14 mouse cellular contexts compared by ENCODE assay signal in the genomic region with DNA sequence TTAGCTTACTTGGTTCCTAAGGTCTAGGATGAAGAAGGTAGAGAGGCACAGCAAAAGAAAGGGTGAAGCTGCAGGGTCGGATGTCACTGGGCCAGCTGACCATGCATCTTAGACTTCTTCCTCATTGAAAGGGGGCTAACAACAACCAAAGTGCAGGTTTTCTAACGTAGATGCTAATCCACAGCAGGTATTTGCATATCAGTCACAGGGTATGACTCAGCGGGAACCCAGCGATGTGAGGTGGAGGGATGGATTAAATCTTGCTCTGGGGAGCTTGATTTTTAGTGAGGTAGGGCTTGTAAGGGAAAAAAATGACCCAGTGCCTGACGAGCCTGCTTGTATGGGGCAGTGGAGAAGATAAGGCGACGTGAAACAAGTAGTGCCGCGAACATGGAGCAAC. TPM values are rescaled to one million over a fixed set of nuclear protein-coding genes. Genes with fewer than 3 reads are reported as not detected.
A peak's percentile ranks its signal among the peaks of the same experiment; 100 is the strongest.
DNase-seq lines count a peak whose midpoint lies in the region; ATAC-seq lines count a peak whose summit lies in the region.
"Had no signal": no experiment of that assay in that cellular context is flagged by ENCODE, and none has a peak within 500 bp of the region (broad histone marks: within the 10 kb centered on the region; RNA-seq: fewer than 3 reads in every experiment).

No protein-coding gene starts in this region.

- no peak for ATAC-seq in heart, embryonic 16.5 days (replicated peaks; ENCODE audit: extremely low read depth, insufficient read depth, low FRiP score)
- no peak for ATAC-seq in midbrain, embryonic 15.5 days (replicated peaks)
- ATAC-seq in hindbrain, embryonic 16.5 days, result no peak
- no peak for ATAC-seq in stomach, embryonic 15.5 days (ENCODE audit: insufficient read depth, low FRiP score, low read depth)
- ATAC-seq: forebrain, embryonic 14.5 days had no signal

- peak overlapping the region; percentile 51 for H3K9ac ChIP-seq in heart, embryonic 16.5 days (ENCODE audit: low read length)
- H3K9ac ChIP-seq in midbrain, embryonic 15.5 days, result no peak overlapping the region
- H3K9ac ChIP-seq in hindbrain, embryonic 16.5 days (ENCODE audit: low read depth, low read length), result no peak overlapping the region
- no peak overlapping the region for H3K9ac ChIP-seq in stomach, embryonic 15.5 days

- H3K4me2 ChIP-seq in heart, embryonic 16.5 days (ENCODE audit: low read depth, low read length), result peak overlapping the region; percentile 65
- H3K4me2 ChIP-seq in midbrain, embryonic 15.5 days, result 0 out of 2 replicates have a peak overlapping the region, but pooled peaks have one; percentile 3
- H3K4me2 ChIP-seq in hindbrain, embryonic 16.5 days (ENCODE audit: low read length), result peak overlapping the region; percentile 23; the same call in 1 of the 2 replicates
- peak overlapping the region; percentile 48 for H3K4me2 ChIP-seq in stomach, embryonic 15.5 days

- H3K27ac ChIP-seq in heart, embryonic 16.5 days (ENCODE audit: low read length), result peak overlapping the region; percentile 86
- H3K27ac ChIP-seq in midbrain, embryonic 15.5 days, result no peak overlapping the region
- no peak overlapping the region for H3K27ac ChIP-seq in midbrain, embryonic 10.5 days (replicated peaks)
- no peak overlapping the region for H3K27ac ChIP-seq in hindbrain, embryonic 16.5 days (ENCODE audit: low read depth, low read length)
- H3K27ac ChIP-seq in stomach, embryonic 15.5 days, result peak overlapping the region; percentile 46; the same call in 1 of the 2 replicates

- intact Hi-C loops in heart, postnatal 25 days (cut with DNase I), result no loop called here

- H3K4me1 ChIP-seq in heart, embryonic 16.5 days (ENCODE audit: control insufficient read depth, insufficient read depth, low read length), result peaks cover 5% of the 10 kb centered on the region
- H3K4me1 ChIP-seq in midbrain, embryonic 15.5 days, result peaks cover 3% of the 10 kb centered on the region; the same call in 1 of the 2 replicates
- peaks cover 12% of the 10 kb centered on the region for H3K4me1 ChIP-seq in midbrain, embryonic 10.5 days
- peaks cover 2% of the 10 kb centered on the region; the same call in 1 of the 2 replicates for H3K4me1 ChIP-seq in hindbrain, embryonic 16.5 days (ENCODE audit: control insufficient read depth, insufficient read depth, low read depth, low read length)
- peaks cover 11% of the 10 kb centered on the region; the same call in 1 of the 2 replicates for H3K4me1 ChIP-seq in stomach, embryonic 15.5 days

- no peaks in the 10 kb centered on the region for H3K9me3 ChIP-seq in heart, embryonic 16.5 days (replicated peaks; ENCODE audit: control insufficient read depth, low read length)
- no peaks in the 10 kb centered on the region for H3K9me3 ChIP-seq in midbrain, embryonic 15.5 days
- no peaks in the 10 kb centered on the region for H3K9me3 ChIP-seq in midbrain, embryonic 10.5 days (replicated peaks)
- H3K9me3 ChIP-seq in hindbrain, embryonic 16.5 days (ENCODE audit: control insufficient read depth, low read length), result no peaks in the 10 kb centered on the region
- no peaks in the 10 kb centered on the region for H3K9me3 ChIP-seq in stomach, embryonic 15.5 days
- H3K9me3 ChIP-seq: G1E had no signal

- WGBS in heart, embryonic 16.5 days, result 12% methylated on average over 9 of the region's 9 CpGs
- WGBS in midbrain, embryonic 15.5 days, result 11% methylated on average over 9 of the region's 9 CpGs
- 12% methylated on average over 9 of the region's 9 CpGs for WGBS in midbrain, embryonic 10.5 days
- 20% methylated on average over 9 of the region's 9 CpGs for WGBS in hindbrain, embryonic 16.5 days
- 12% methylated on average over 9 of the region's 9 CpGs for WGBS in stomach, embryonic 15.5 days

- H3K4me3 ChIP-seq in heart, embryonic 16.5 days (ENCODE audit: low read length), result peak overlapping the region; percentile 32
- no peak overlapping the region for H3K4me3 ChIP-seq in midbrain, embryonic 15.5 days
- no peak overlapping the region for H3K4me3 ChIP-seq in midbrain, embryonic 10.5 days
- no peak overlapping the region for H3K4me3 ChIP-seq in hindbrain, embryonic 16.5 days (ENCODE audit: low read length)
- H3K4me3 ChIP-seq in stomach, embryonic 15.5 days (replicated peaks), result 0 out of 2 replicates have a peak overlapping the region, but pooled peaks have one; percentile 1

- H3K36me3 ChIP-seq in heart, embryonic 16.5 days (ENCODE audit: control insufficient read depth, insufficient read depth), result no peaks in the 10 kb centered on the region
- no peaks in the 10 kb centered on the region for H3K36me3 ChIP-seq in midbrain, embryonic 15.5 days (replicated peaks)
- H3K36me3 ChIP-seq in midbrain, embryonic 10.5 days, result no peaks in the 10 kb centered on the region
- no peaks in the 10 kb centered on the region for H3K36me3 ChIP-seq in hindbrain, embryonic 16.5 days (ENCODE audit: control insufficient read depth, insufficient read depth, low read length)
- no peaks in the 10 kb centered on the region for H3K36me3 ChIP-seq in stomach, embryonic 15.5 days
- H3K36me3 ChIP-seq: G1E had no signal

- DNase-seq in heart, postnatal 25 days (ENCODE audit: low spot score), result no peak
- DNase-seq in midbrain, embryonic 10.5 days (ENCODE audit: low spot score), result no peak
- DNase-seq in right cerebral cortex, postnatal 36 days (ENCODE audit: low spot score in 2 of 2), result no peak
- no peak for DNase-seq in thymus, postnatal 14 days
- DNase-seq: adrenal gland, postnatal 10 days; cerebellum, adult 9-11 months; kidney, postnatal 36 days; lung, postnatal 10 days had no signal

- no peaks in the 10 kb centered on the region for H3K27me3 ChIP-seq in heart, embryonic 16.5 days (ENCODE audit: control insufficient read depth, insufficient read depth, low read length)
- 0 out of 2 replicates have a peak, but pooled peaks cover 10% of the 10 kb centered on the region for H3K27me3 ChIP-seq in midbrain, embryonic 15.5 days (replicated peaks)
- H3K27me3 ChIP-seq in midbrain, embryonic 10.5 days (ENCODE audit: low read depth, poor library complexity, severe bottlenecking), result peaks cover 48% of the 10 kb centered on the region
- H3K27me3 ChIP-seq in hindbrain, embryonic 16.5 days (replicated peaks; ENCODE audit: control insufficient read depth, insufficient read depth, low read length), result peaks cover 4% of the 10 kb centered on the region
- no peaks in the 10 kb centered on the region for H3K27me3 ChIP-seq in stomach, embryonic 15.5 days (replicated peaks)

RNA-seq across cellular contexts. Expression of a gene that starts 9.5 kb away (rescaled TPM):
- polyA plus RNA-seq in heart, embryonic 16.5 days (2015; fragmentation: Nextera tagmentation; extraction: Ambion mirVana), result 59.0 and 66.7 TPM in 2 replicates
- total RNA-seq in heart, postnatal 25 days (2021), result 10 to 100 TPM; 64.3 to 67.1 TPM
- polyA plus RNA-seq in midbrain, embryonic 15.5 days (2015; fragmentation: Nextera tagmentation; extraction: Ambion mirVana), result 18.6 and 20.8 TPM in 2 replicates
- 25.7 and 26.2 TPM in 2 replicates for polyA plus RNA-seq in midbrain, embryonic 10.5 days (2016; fragmentation: Nextera tagmentation; extraction: Ambion mirVana)
- polyA plus RNA-seq in hindbrain, embryonic 16.5 days (2015; fragmentation: Nextera tagmentation; extraction: Ambion mirVana), result 15.6 and 22.5 TPM in 2 replicates
- 41.3 and 45.9 TPM in 2 replicates for polyA plus RNA-seq in stomach, embryonic 15.5 days (2015; fragmentation: Nextera tagmentation; extraction: Ambion mirVana)
- polyA plus RNA-seq: G1E had no signal

Comparison
In these comparisons a context has a peak if more than half of its experiments do, and no peak if none do; other contexts are left out.
1. H3K27ac ChIP-seq: peak in heart, embryonic 16.5 days (single experiment) and stomach, embryonic 15.5 days (single experiment); none in midbrain, embryonic 15.5 days (single experiment), midbrain, embryonic 10.5 days (single experiment) and hindbrain, embryonic 16.5 days (single experiment).
2. H3K4me2 ChIP-seq: peak in every context shown above with its lines; median percentile 65 in heart, embryonic 16.5 days; 48 in stomach, embryonic 15.5 days; 23 in hindbrain, embryonic 16.5 days; 3 in midbrain, embryonic 15.5 days.
3. H3K4me3 ChIP-seq: peak in heart, embryonic 16.5 days (single experiment) and stomach, embryonic 15.5 days (single experiment); none in midbrain, embryonic 15.5 days (single experiment), midbrain, embryonic 10.5 days (single experiment) and hindbrain, embryonic 16.5 days (single experiment).